Mouse (Mus musculus): Measurements from ENCODE around the gene Il17ra. TPM values are rescaled to one million over a fixed set of nuclear protein-coding genes. Genes with fewer than 3 reads are reported as not detected.

Gene Il17ra
- polyA plus RNA-seq (2012; fragmentation: generic; extraction: Trizol) = 10.8 TPM
- long read RNA-seq, experiment 1, partial matches to known transcripts = 0 of 3 reads
- long read RNA-seq, experiment 1, other reads (novel, unspliced or antisense) = 3 of 3 reads
- long read RNA-seq, experiment 2, full-length matches to known transcripts = 1 of 65 reads
- long read RNA-seq, experiment 2, partial matches to known transcripts = 7 of 65 reads
- long read RNA-seq, experiment 2, other reads (novel, unspliced or antisense) = 57 of 65 reads

- Histone ChIP-seq H3K79me2 (ENCODE audit: control insufficient read depth, insufficient read depth) (peaks cover 52% of the 10 kb centered on the region), H3K36me3 (ENCODE audit: control insufficient read depth, insufficient read depth) (no peaks in the 10 kb centered on the region), H3K27me3 (ENCODE audit: control insufficient read depth, insufficient read depth, insufficient read length) (no peaks in the 10 kb centered on the region), H3ac (ENCODE audit: control insufficient read depth, insufficient read length, low read depth) (peak within 1 kb of the TSS; percentile 81), H3K4me3 (ENCODE audit: insufficient read depth, poor library complexity, severe bottlenecking) (peak within 1 kb of the TSS; percentile 57), H3K79me3 (ENCODE audit: low read depth) (peaks cover 44% of the 10 kb centered on the region)
- no peak for TF ChIP-seq CTCF (IDR thresholded peaks at IDR 0.05; ENCODE audit: control insufficient read depth, insufficient read depth, insufficient read length)
- TF ChIP-seq MYOD1 (IDR thresholded peaks at IDR 0.05; ENCODE audit: control insufficient read depth, insufficient read length, low read depth) = no peak
- no peak for TF ChIP-seq USF1 (IDR thresholded peaks at IDR 0.05; ENCODE audit: low read depth)
- no peak for TF ChIP-seq FOSL1 (IDR thresholded peaks at IDR 0.05; ENCODE audit: insufficient read depth, low read length, poor library complexity, severe bottlenecking)
- no peak for TF ChIP-seq CEBPB (IDR thresholded peaks at IDR 0.05; ENCODE audit: low read depth)
- no peak for TF ChIP-seq MAX (IDR thresholded peaks at IDR 0.05)
- TF ChIP-seq MYOG (IDR thresholded peaks at IDR 0.05; ENCODE audit: control insufficient read depth, extremely low read depth, insufficient read length) = no peak
These were observed at the start of gene Il17ra for GRCm38 (mm10) chr6:120463086-120463871. Gene Il17ra (plus strand): TSS chr6:120463247.

GRCm38 (mm10) chr6:120438161-120438560, 24.9 kb upstream of the Il17ra start:
- Histone ChIP-seq H3K79me3 (ENCODE audit: low read depth) (no peaks in the 10 kb centered on the region), H3ac (ENCODE audit: control insufficient read depth, insufficient read length, low read depth) (no peak overlapping the region), H3K4me3 (ENCODE audit: insufficient read depth, poor library complexity, severe bottlenecking) (no peak overlapping the region), H3K36me3 (ENCODE audit: control insufficient read depth, insufficient read depth) (peaks cover 55% of the 10 kb centered on the region), H3K79me2 (ENCODE audit: control insufficient read depth, insufficient read depth) (no peaks in the 10 kb centered on the region), H3K27me3 (ENCODE audit: control insufficient read depth, insufficient read depth, insufficient read length) (no peaks in the 10 kb centered on the region)
- no peak for TF ChIP-seq MYOG (IDR thresholded peaks at IDR 0.05; ENCODE audit: control insufficient read depth, extremely low read depth, insufficient read length)

DNA sequence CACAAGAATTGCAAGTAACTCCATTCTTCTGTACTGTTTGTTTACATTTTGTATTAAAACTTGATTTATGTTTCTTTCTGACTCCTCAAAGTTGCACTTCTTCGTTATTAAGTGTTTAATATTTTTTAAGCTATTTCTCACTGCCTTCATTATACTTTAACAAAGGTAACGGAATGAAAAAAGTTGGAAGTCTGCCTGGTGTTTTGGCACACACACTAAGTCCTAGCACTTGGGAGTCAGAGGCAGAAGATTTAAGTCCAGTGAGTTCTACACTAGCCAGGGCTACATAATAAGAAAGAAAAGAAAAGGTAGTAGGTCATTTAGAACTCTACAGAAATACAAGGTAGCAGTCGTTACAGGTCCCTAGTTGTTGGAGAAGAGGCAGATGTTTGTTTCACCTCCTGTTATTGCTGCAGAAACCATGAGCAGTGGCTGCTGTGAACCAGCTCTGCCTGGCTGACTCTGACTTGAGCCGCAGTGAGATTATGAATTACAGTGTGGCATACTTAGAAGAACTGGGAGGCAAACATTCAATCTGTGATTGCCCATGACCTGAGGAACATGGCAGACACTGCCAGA, 20.8 kb upstream of the Il17ra start:
- H3K79me3 ChIP-seq (ENCODE audit: low read depth) = no peaks in the 10 kb centered on the region
- H3ac ChIP-seq (ENCODE audit: control insufficient read depth, insufficient read length, low read depth) = no peak overlapping the region
- H3K36me3 ChIP-seq (ENCODE audit: control insufficient read depth, insufficient read depth) = peaks cover 46% of the 10 kb centered on the region
- H3K79me2 ChIP-seq (ENCODE audit: control insufficient read depth, insufficient read depth) = no peaks in the 10 kb centered on the region
- H3K4me3 ChIP-seq (ENCODE audit: insufficient read depth, poor library complexity, severe bottlenecking) = no peak overlapping the region
- no peaks in the 10 kb centered on the region for H3K27me3 ChIP-seq (ENCODE audit: control insufficient read depth, insufficient read depth, insufficient read length)
- TF ChIP-seq FOSL1 (IDR thresholded peaks at IDR 0.05; ENCODE audit: insufficient read depth, low read length, poor library complexity, severe bottlenecking) (no peak), CEBPB (IDR thresholded peaks at IDR 0.05; ENCODE audit: low read depth) (no peak), MYOG (IDR thresholded peaks at IDR 0.05; ENCODE audit: control insufficient read depth, extremely low read depth, insufficient read length) (no peak), CTCF (IDR thresholded peaks at IDR 0.05; ENCODE audit: control insufficient read depth, insufficient read depth, insufficient read length) (no peak), USF1 (IDR thresholded peaks at IDR 0.05; ENCODE audit: low read depth) (no peak), MYOD1 (IDR thresholded peaks at IDR 0.05; ENCODE audit: control insufficient read depth, insufficient read length, low read depth) (no peak), MAX (IDR thresholded peaks at IDR 0.05) (no peak)

GRCm38 (mm10) chr6:120443363-120444355, 19.4 kb upstream of the Il17ra start:
- Histone ChIP-seq H3ac (ENCODE audit: control insufficient read depth, insufficient read length, low read depth) (no peak overlapping the region), H3K36me3 (ENCODE audit: control insufficient read depth, insufficient read depth) (peaks cover 35% of the 10 kb centered on the region)

GRCm38 (mm10) chr6:120450208-120450607, 12.8 kb upstream of the Il17ra start:
- Histone ChIP-seq H3ac (ENCODE audit: control insufficient read depth, insufficient read length, low read depth) (no peak overlapping the region), H3K79me2 (ENCODE audit: control insufficient read depth, insufficient read depth) (no peaks in the 10 kb centered on the region), H3K79me3 (ENCODE audit: low read depth) (no peaks in the 10 kb centered on the region), H3K4me3 (ENCODE audit: insufficient read depth, poor library complexity, severe bottlenecking) (no peak overlapping the region), H3K27me3 (ENCODE audit: control insufficient read depth, insufficient read depth, insufficient read length) (no peaks in the 10 kb centered on the region), H3K36me3 (ENCODE audit: control insufficient read depth, insufficient read depth) (no peaks in the 10 kb centered on the region)
- TF ChIP-seq CTCF (IDR thresholded peaks at IDR 0.05; ENCODE audit: control insufficient read depth, insufficient read depth, insufficient read length) = no peak
- no peak for TF ChIP-seq MYOG (IDR thresholded peaks at IDR 0.05; ENCODE audit: control insufficient read depth, extremely low read depth, insufficient read length)
- no peak for TF ChIP-seq MAX (IDR thresholded peaks at IDR 0.05)
- no peak for TF ChIP-seq CEBPB (IDR thresholded peaks at IDR 0.05; ENCODE audit: low read depth)
- no peak for TF ChIP-seq FOSL1 (IDR thresholded peaks at IDR 0.05; ENCODE audit: insufficient read depth, low read length, poor library complexity, severe bottlenecking)
- TF ChIP-seq USF1 (IDR thresholded peaks at IDR 0.05; ENCODE audit: low read depth) = no peak
- TF ChIP-seq MYOD1 (IDR thresholded peaks at IDR 0.05; ENCODE audit: control insufficient read depth, insufficient read length, low read depth) = no peak

More at GRCm38 (mm10) chr6:120443363-120444355, 19.4 kb upstream of the Il17ra start:
- H3K79me2 ChIP-seq (ENCODE audit: control insufficient read depth, insufficient read depth) = no peaks in the 10 kb centered on the region
- no peaks in the 10 kb centered on the region for H3K27me3 ChIP-seq (ENCODE audit: control insufficient read depth, insufficient read depth, insufficient read length)
- H3K79me3 ChIP-seq (ENCODE audit: low read depth) = no peaks in the 10 kb centered on the region
- no peak overlapping the region for H3K4me3 ChIP-seq (ENCODE audit: insufficient read depth, poor library complexity, severe bottlenecking)
- TF ChIP-seq MYOD1 (IDR thresholded peaks at IDR 0.05; ENCODE audit: control insufficient read depth, insufficient read length, low read depth) (no peak), MAX (IDR thresholded peaks at IDR 0.05) (no peak), CEBPB (IDR thresholded peaks at IDR 0.05; ENCODE audit: low read depth) (no peak), FOSL1 (IDR thresholded peaks at IDR 0.05; ENCODE audit: insufficient read depth, low read length, poor library complexity, severe bottlenecking) (no peak), MYOG (IDR thresholded peaks at IDR 0.05; ENCODE audit: control insufficient read depth, extremely low read depth, insufficient read length) (no peak), CTCF (IDR thresholded peaks at IDR 0.05; ENCODE audit: control insufficient read depth, insufficient read depth, insufficient read length) (no peak), USF1 (IDR thresholded peaks at IDR 0.05; ENCODE audit: low read depth) (no peak)

All from C2C12 (cell line).